Mouse (Mus musculus) myocyte (in vitro differentiated cells): ENCODE results near the gene 3110040N11Rik.

Experiments
- CEBPB ChIP-seq: IDR thresholded peaks from 2 replicates; pipeline ENCODE4 v1.6.1; 2011; ENCODE audit warnings: mild to moderate bottlenecking, moderate library complexity; ENCODE audit not compliant: poor library complexity, insufficient read depth, severe bottlenecking
- MAX ChIP-seq: IDR thresholded peaks from one replicate; pipeline ENCODE4 v1.6.1; 2011; ENCODE audit warnings: low read depth, mild to moderate bottlenecking, control low read depth
- MYOD1 ChIP-seq, 3 experiments: IDR thresholded peaks; one replicate each; pipeline ENCODE4 v1.6.1; 2011; ENCODE audit warnings: control low read depth in 2 of 3, low read depth in 2 of 3, mild to moderate bottlenecking in 2 of 3, moderate library complexity in 1 of 3; ENCODE audit not compliant: insufficient read length in 2 of 3, control insufficient read depth in 1 of 3
- MYOG ChIP-seq, 3 experiments: IDR thresholded peaks; one replicate each; pipeline ENCODE4 v1.6.1; 2011; ENCODE audit warnings: control low read depth in 2 of 3, low read depth in 2 of 3, mild to moderate bottlenecking in 2 of 3; ENCODE audit not compliant: insufficient read length in 2 of 3, control insufficient read depth in 1 of 3, insufficient read depth in 1 of 3
- POLR2A ChIP-seq: IDR thresholded peaks from one replicate; pipeline ENCODE4 v1.6.1; 2011; ENCODE audit warnings: low read depth, mild to moderate bottlenecking, control low read depth, moderate library complexity; ENCODE audit not compliant: insufficient read length
- POLR2AphosphoS2 ChIP-seq: IDR thresholded peaks from one replicate; pipeline ENCODE4 v1.6.1; 2011; ENCODE audit warnings: low read depth, control low read depth; ENCODE audit not compliant: insufficient read length
- SRF ChIP-seq: IDR thresholded peaks from one replicate; pipeline ENCODE4 v1.6.1; 2011; ENCODE audit warnings: low read depth; ENCODE audit not compliant: control insufficient read depth, insufficient read length
- TCF12 ChIP-seq: IDR thresholded peaks from one replicate; pipeline ENCODE4 v1.6.1; 2011; ENCODE audit warnings: mild to moderate bottlenecking, control low read depth; ENCODE audit not compliant: poor library complexity, insufficient read depth, severe bottlenecking
- TCF3 ChIP-seq: IDR thresholded peaks from one replicate; pipeline ENCODE4 v1.6.1; 2011; ENCODE audit warnings: low read depth, control low read depth; ENCODE audit not compliant: insufficient read length
- USF1 ChIP-seq: IDR thresholded peaks from one replicate; pipeline ENCODE4 v1.6.1; 2011; ENCODE audit warnings: low read depth, mild to moderate bottlenecking, control low read depth, moderate library complexity

- TF ChIP-seq USF1: no peak
- no peak for TF ChIP-seq POLR2A
- no peak for TF ChIP-seq MYOD1 (IDR thresholded peaks at IDR 0.05; ENCODE audit: control insufficient read depth in 1 of 3, insufficient read length in 2 of 3, low read depth in 2 of 3)
- no peak for TF ChIP-seq MYOG (IDR thresholded peaks at IDR 0.05; ENCODE audit: control insufficient read depth in 1 of 3, insufficient read depth in 1 of 3, insufficient read length in 2 of 3, low read depth in 2 of 3)
- no peak for TF ChIP-seq TCF3
- TF ChIP-seq CEBPB: no peak
- no peak for TF ChIP-seq TCF12
- TF ChIP-seq MAX: no peak
- no peak for TF ChIP-seq SRF
- no peak for TF ChIP-seq POLR2AphosphoS2
These were observed 16.3 kb downstream of the 3110040N11Rik start for GRCm38 (mm10) chr7:81772786-81773539.
